Mouse (Mus musculus): Measurements from ENCODE around the gene CN725425.

DNA sequence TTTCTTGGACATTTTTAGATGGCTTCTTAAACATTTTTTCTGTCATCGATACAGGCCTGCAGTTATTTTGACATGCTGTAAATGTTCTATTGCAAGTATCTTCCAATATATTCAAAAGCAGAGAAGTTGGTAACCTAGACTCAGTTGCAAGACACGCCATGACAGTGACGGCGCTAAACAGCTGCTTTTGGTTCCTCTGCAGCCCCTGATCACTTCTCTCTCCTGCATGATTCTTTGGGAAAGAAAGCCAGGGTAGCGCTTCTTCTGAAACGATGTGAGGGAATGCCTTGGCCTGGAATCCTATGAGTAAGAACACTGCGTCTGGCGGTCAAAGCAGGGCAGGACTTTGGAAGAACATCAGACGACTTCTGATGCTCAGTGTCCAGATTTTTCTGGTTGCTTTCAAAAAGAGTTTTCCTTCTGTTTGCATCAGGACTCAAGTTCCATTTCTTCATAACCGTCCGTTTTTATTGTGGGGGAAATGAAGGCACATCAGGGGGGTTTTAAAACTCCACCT lies 100.1 kb downstream of the CN725425 start:
- no peak for TF ChIP-seq POLR2A (IDR thresholded peaks at IDR 0.05; ENCODE audit: control insufficient read depth, extremely low read depth, insufficient read depth, low read length, poor library complexity)
- TF ChIP-seq CTCF (IDR thresholded peaks at IDR 0.05; ENCODE audit: borderline replicate concordance, control insufficient read depth, extremely low read depth, insufficient read depth, low read length, poor library complexity), result no peak

Measured in thymus, adult 2 months (tissue).